Mouse (Mus musculus) midbrain, embryonic 12.5 days (tissue): ENCODE results near the gene Tsacc. TPM values are rescaled to one million over a fixed set of nuclear protein-coding genes. Genes with fewer than 3 reads are reported as not detected.
"Not testable (repeated sequence)": the region's sequence is repeated elsewhere in the genome, so short reads cannot be mapped to it uniquely, and the experiment has no call there.

Source experiments
- ATAC-seq: fragments of 200-750 bp; cut with Nextera tagmentation; 2 replicates; pipeline ENCODE4 v1.8.0; 2017; ENCODE audit warnings: low read depth, moderate TSS enrichment, moderate library complexity; ENCODE audit not compliant: low FRiP score
- H3K27ac ChIP-seq: fragments of 300-500 bp; sonication (generic); replicated peaks from 2 replicates; pipeline ENCODE4 v1.5.1; 2016; ENCODE audit warnings: mild to moderate bottlenecking
- H3K27me3 ChIP-seq: fragments of 300-500 bp; sonication (generic); 2 replicates; pipeline ENCODE4 v1.6.1; 2016; ENCODE audit warnings: mild to moderate bottlenecking
- H3K36me3 ChIP-seq: fragments of 300-500 bp; sonication (generic); 2 replicates; pipeline ENCODE4 v1.6.1; 2016
- H3K4me1 ChIP-seq: fragments of 300-500 bp; sonication (generic); 2 replicates; pipeline ENCODE4 v1.6.1; 2016
- H3K4me2 ChIP-seq: fragments of 300-500 bp; sonication (generic); replicated peaks from 2 replicates; pipeline ENCODE4 v1.6.1; 2016; ENCODE audit warnings: mild to moderate bottlenecking, moderate library complexity
- H3K4me3 ChIP-seq: fragments of 300-500 bp; sonication (generic); 2 replicates; pipeline ENCODE4 v1.5.1; 2016; ENCODE audit warnings: mild to moderate bottlenecking
- H3K9ac ChIP-seq: fragments of 300-500 bp; sonication (generic); replicated peaks from 2 replicates; pipeline ENCODE4 v1.6.1; 2016; ENCODE audit warnings: mild to moderate bottlenecking, moderate library complexity
- H3K9me3 ChIP-seq: fragments of 300-500 bp; sonication (generic); 2 replicates; pipeline ENCODE4 v1.6.1; 2016; ENCODE audit warnings: mild to moderate bottlenecking
- WGBS: fragments of 180-500 bp; shearing (Covaris S2); methylation state at CpG from one replicate; pipeline ENCODE4 v1.1.7; 2016; 5-methylcytosine and 5-hydroxymethylcytosine counted together
- polyA plus RNA-seq: library from polyadenylated mRNA; unstranded; fragments of >200 nt; fragmentation: Nextera tagmentation; extraction: Ambion mirVana; gene quantifications from 2 replicates; pipeline ENCODE4 v1.2.1, GENCODE M21; 2016

Tsacc gene
- polyA plus RNA-seq, 1 experiment from 2014 or later: 10.9 TPM

DNA sequence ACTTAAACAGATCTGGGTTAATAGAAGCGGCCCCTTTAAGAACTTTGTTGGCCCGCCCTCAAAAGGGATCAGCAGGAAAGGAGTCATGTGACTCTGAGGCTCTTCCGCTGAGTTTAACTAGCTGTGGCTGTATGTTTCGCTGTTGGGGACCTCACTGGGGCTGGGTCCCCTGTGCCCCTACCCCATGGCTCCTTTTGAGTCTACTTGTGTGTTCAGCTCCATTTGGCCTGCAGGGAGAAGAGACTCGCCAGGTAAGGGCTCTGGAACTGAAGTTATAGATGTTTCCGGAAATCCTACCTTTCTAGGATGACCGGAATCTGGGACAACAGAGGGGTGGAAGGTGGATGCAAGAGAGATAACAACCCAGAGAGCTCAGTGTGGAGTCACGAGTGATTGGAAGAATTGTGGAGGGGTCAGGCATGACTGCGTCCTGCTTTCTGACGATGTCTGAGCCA lies 28.2 kb upstream of the Tsacc start, which contains the start of gene Glmp:
TSS of gene Glmp (plus strand) at position 73 of the 455 bp plus-strand sequence.
- Histone ChIP-seq H3K4me2 (peak within 1 kb of the TSS; percentile 84), H3K4me1 (peaks cover 14% of the 10 kb centered on the region), H3K9me3 (no peaks in the 10 kb centered on the region), H3K27me3 (no peaks in the 10 kb centered on the region), H3K9ac (peak within 1 kb of the TSS; percentile 80), H3K4me3 (peak within 1 kb of the TSS; percentile 71), H3K36me3 (peaks cover 62% of the 10 kb centered on the region), H3K27ac (no peak within 1 kb of the TSS)
- 2% methylated on average over 10 of the region's 10 CpGs for WGBS
- peak; percentile 60 for ATAC-seq

DNA sequence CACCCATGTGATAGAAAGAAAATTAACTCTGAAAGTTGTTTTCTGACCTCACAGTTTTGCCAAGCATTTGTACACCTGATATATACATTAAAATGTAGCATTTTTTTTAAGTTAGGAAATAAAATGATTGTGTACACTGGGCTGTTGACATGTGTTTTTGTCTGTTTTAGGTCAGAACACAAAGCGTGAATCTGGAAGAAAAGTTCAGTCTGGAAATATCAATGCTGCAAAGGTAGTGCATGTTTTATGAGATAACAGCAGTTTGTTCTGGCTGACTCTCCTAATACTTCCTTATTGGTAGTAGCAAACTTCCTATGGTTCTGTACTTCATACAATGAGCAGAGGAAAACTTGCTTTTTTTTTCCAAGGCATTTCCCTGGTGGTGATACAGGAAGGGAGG lies 2.4 kb upstream of the Tsacc start:
- H3K4me1 ChIP-seq: peaks cover 18% of the 10 kb centered on the region
- WGBS: 97% methylated on average over 1 of the region's 1 CpGs
- H3K9ac ChIP-seq: no peak overlapping the region
- H3K27me3 ChIP-seq: no peaks in the 10 kb centered on the region
- ATAC-seq: no peak
- H3K4me2 ChIP-seq: no peak overlapping the region
- H3K27ac ChIP-seq: no peak overlapping the region
- H3K9me3 ChIP-seq: no peaks in the 10 kb centered on the region
- peaks cover 48% of the 10 kb centered on the region for H3K36me3 ChIP-seq
- H3K4me3 ChIP-seq: no peak overlapping the region

DNA sequence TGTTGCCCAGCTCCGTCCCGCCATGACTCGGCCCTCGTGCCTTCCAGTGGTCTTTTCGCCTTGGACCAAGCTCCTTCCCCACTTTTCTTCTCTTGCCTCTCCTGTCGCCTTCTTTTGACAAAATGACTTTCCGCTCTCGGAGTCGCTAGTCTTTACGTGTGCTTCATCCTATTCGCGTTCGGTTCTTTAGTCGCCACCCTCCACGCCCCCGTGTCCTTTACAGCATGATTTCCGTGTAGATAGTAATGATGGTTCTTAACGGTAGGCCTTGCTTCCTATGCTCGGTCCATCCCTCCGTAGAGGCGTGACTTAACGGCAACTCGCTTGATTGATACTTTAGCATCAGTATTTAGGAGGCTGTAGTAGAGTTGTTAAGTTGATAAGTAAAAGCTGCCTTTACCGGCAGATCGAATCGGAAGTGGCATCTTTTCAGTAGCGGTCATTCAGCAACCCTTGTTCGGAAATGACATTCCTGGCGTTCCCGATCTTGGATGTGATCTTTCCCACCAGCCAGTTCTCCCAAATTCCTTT lies 587 bp upstream of the Tsacc start:
- Histone ChIP-seq H3K4me2 (peak overlapping the region; percentile 86), H3K36me3 (peaks cover 32% of the 10 kb centered on the region), H3K4me3 (peak overlapping the region; percentile 70), H3K27ac (peak overlapping the region; percentile 88), H3K9me3 (no peaks in the 10 kb centered on the region), H3K9ac (peak overlapping the region; percentile 84), H3K4me1 (peaks cover 18% of the 10 kb centered on the region), H3K27me3 (no peaks in the 10 kb centered on the region)
- ATAC-seq: no peak
- WGBS: under 1% methylated on average over 30 of the region's 30 CpGs

DNA sequence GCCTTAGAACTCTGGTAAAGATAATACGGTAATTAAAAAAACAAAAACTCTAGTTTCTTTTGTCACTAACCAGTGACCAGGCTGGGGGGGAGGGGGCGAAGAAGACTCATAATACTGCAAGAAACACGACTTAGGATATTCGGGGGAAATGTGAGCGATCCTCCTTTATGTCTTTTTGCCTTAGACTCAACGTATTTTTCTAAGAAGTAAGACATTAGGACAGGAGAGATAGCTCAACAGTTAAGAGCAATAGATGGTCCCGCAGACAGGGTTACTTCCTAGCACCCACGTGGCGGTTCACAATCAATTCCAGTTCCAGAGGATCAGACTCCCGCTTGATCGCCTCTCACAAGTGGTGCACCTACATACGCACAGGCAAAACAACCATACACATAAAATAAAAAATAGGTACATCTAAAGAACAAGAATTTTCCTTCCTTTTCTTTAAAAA lies 664 bp downstream of the Tsacc start:
- WGBS: under 1% methylated on average over 12 of the region's 12 CpGs
- H3K4me2 ChIP-seq: peak overlapping the region; percentile 86

DNA sequence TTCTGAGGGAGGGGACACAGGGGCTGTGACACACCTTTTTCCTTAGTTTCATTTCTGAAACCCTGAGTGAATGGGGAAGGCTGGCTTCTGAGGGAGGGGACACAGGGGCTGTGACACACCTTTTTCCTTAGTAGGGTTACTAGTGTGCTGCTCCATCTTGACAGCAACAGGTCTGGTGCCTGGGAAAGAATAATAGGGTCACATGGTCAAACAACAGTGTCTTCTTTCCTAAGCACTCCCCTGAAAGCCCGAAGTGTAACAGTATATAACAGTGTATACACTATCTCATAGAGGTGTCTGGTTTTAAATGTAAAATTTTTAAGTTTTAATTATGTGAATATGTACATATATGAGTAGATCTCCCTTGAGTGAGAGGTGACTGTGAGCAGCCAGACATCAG lies 1.5 kb downstream of the Tsacc start:
- 74% methylated on average over 1 of the region's 1 CpGs for WGBS
- not testable (repeated sequence) for H3K27me3 ChIP-seq, H3K4me3 ChIP-seq, H3K27ac ChIP-seq, ATAC-seq, H3K9me3 ChIP-seq
- peaks cover 11% of the 10 kb centered on the region for H3K36me3 ChIP-seq
- H3K4me1 ChIP-seq: peaks cover 18% of the 10 kb centered on the region
- H3K9ac ChIP-seq: 0 out of 2 replicates have a peak overlapping the region, but pooled peaks have one; percentile 62
- H3K4me2 ChIP-seq: peak overlapping the region; percentile 86; the same call in 1 of the 2 replicates

More for the DNA sequence above, 664 bp downstream of the Tsacc start:
- peak overlapping the region; percentile 62 for H3K9ac ChIP-seq
- peak overlapping the region; percentile 88 for H3K27ac ChIP-seq
- H3K9me3 ChIP-seq: no peaks in the 10 kb centered on the region
- peak; percentile 23 for ATAC-seq
- peak overlapping the region; percentile 70 for H3K4me3 ChIP-seq
- H3K4me1 ChIP-seq: peaks cover 18% of the 10 kb centered on the region
- no peaks in the 10 kb centered on the region for H3K27me3 ChIP-seq
- H3K36me3 ChIP-seq: peaks cover 20% of the 10 kb centered on the region

DNA sequence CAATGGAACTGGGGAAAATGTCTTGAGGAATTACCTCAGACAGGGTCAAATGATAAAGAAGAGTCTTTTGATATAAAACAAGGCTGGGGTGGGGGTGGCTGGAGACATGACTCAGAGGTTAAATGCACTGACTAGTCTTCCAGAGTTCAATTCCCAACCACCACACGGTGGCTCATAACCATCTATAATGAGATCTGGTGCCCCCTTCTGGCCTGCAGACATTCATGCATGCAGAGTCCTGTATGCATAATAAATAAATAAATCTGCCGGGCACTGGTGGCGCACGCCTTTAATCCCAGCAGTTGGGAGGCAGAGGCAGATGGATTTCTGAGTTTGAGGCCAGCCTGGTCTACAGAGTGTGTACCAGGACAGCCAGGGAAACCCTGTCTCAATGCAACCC lies 4.8 kb downstream of the Tsacc start:
- Histone ChIP-seq H3K9me3 (no peaks in the 10 kb centered on the region), H3K4me3 (no peak overlapping the region), H3K9ac (no peak overlapping the region), H3K4me2 (no peak overlapping the region), H3K36me3 (no peaks in the 10 kb centered on the region), H3K27ac (no peak overlapping the region), H3K4me1 (peaks cover 8% of the 10 kb centered on the region; the same call in 1 of the 2 replicates), H3K27me3 (no peaks in the 10 kb centered on the region)
- ATAC-seq: no peak
- 39% methylated on average over 4 of the region's 4 CpGs for WGBS

DNA sequence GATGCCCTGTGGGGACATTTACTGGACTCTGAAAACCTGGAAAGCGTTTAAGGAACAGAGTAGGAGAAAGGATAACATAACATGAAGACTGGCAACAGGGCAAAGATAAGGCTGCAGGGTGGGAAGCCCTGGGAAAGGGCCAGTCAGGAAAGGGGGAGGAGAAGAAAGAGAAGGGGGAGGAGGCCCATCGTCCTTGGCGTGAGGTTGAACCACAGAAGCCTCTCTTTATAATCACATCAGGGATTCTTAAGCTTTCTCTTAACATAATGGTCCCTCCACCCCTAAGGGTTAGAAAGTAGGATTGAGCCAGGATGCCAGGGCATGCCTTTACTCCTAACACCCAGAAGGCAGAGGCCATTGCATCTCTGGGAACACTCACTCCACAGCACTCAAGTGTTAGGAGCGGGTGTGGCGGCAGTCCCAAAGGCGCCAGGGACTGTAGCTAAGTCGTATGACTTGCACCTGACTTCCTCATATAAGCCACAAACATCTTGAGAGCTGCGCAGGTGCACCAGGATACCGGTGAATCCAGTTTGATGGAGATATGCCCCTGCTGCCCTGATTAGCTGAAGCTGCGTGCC lies 8.6 kb downstream of the Tsacc start:
- not testable (repeated sequence) for H3K9ac ChIP-seq, ATAC-seq, H3K9me3 ChIP-seq, H3K27me3 ChIP-seq, H3K27ac ChIP-seq, H3K4me1 ChIP-seq, H3K4me2 ChIP-seq, H3K4me3 ChIP-seq, H3K36me3 ChIP-seq
- WGBS: 85% methylated on average over 7 of the region's 10 CpGs

GRCm38 (mm10) chr3:88287110-88287509 lies 9.7 kb downstream of the Tsacc start, which contains the start of gene Gm38392:
TSS of gene Gm38392 (minus strand) at chr3:88287210.
- H3K9me3 ChIP-seq: no peaks in the 10 kb centered on the region
- no peaks in the 10 kb centered on the region for H3K4me1 ChIP-seq
- no peak for ATAC-seq
- no peaks in the 10 kb centered on the region for H3K36me3 ChIP-seq
- WGBS: 93% methylated on average over 4 of the region's 4 CpGs
- H3K27me3 ChIP-seq: no peaks in the 10 kb centered on the region
- H3K27ac ChIP-seq: no peak within 1 kb of the TSS
- H3K4me3 ChIP-seq: no peak within 1 kb of the TSS
- no peak within 1 kb of the TSS for H3K4me2 ChIP-seq
- H3K9ac ChIP-seq: no peak within 1 kb of the TSS

- ATAC-seq, H3K9ac ChIP-seq, H3K4me3 ChIP-seq, H3K27me3 ChIP-seq, H3K9me3 ChIP-seq, H3K4me1 ChIP-seq, H3K27ac ChIP-seq, H3K36me3 ChIP-seq, H3K4me2 ChIP-seq: not testable (repeated sequence)
- no CpG with 5 or more reads among the region's 2 CpGs for WGBS
Observed at GRCm38 (mm10) chr3:88285565-88285895, 11.3 kb downstream of the Tsacc start.

DNA sequence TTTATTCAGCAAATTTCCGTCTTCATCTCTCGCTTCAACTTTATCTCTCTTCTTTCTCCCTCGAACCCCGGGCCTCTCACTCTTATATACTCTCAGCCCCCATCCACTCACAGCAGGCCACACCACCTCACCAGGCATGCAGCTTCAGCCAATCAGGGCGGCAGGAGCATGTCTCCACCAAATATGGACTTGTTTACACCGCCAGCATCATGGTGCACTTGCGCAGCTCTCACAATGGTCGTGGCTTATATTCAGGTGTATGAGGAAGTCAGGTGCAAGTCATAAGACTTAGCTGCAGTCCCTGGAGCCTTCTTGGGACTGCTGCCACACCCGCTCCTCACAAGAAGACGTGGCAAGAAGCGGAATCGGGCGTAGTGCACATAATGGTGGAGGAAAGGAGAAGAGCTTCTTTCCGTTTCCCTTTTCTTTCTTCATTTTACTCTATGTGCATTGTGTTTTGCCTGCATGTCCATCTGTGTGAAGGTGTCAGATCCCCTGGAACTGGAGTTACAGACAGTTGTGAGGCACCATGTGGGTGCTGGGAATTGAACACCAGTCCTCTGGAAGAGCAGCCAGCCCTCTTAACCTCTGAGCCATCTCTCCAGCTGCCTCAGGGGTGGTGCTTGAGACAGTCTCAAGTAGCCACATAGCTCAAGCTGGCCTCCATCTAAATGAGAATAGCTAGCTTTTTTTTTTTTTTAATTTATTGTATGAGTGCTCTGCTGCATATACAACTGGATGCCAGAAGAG lies 11.8 kb downstream of the Tsacc start:
- not testable (repeated sequence) for H3K27me3 ChIP-seq, H3K36me3 ChIP-seq, H3K9me3 ChIP-seq, ATAC-seq, H3K4me2 ChIP-seq, H3K9ac ChIP-seq, H3K4me3 ChIP-seq, H3K27ac ChIP-seq, H3K4me1 ChIP-seq
- 97% methylated on average over 14 of the region's 14 CpGs for WGBS

DNA sequence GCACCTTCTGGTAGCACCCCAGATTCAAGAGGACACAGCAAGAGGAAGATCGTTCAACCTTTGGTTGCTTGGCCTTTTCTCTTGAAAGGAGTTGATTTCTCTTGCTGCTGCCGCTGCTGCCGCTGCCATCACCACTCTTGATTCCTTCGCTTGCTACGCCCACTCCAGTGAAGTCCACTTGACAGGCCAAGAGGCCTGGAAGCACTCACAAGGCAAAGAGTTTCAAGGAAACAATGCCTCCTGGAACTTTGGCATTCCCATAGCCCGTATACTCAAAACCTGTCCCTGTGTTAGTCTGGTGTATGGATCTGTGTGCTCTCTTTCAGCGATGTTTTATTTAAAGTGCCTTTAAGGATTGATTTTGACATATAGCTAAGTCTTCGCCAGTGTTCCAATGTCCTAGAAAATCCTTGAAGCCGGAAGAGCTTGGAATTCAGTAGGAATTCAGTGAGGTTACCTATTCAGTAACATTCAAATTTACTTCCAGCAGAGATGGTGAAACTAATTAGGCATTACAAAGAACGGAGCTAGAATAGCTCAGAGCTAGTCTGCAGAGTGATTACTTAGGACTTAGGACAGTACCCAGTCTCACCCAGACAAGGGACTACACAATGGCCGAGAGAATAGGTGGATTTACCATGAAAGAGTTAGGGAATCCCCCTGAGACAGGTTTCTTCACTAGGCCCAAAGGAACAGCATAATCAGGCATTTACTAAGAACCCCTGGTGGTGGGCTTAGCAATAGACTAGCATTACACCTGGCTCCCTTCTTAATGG lies 15.5 kb downstream of the Tsacc start:
- H3K4me1 ChIP-seq, H3K27me3 ChIP-seq, H3K9me3 ChIP-seq, H3K4me2 ChIP-seq, H3K36me3 ChIP-seq, H3K9ac ChIP-seq, ATAC-seq, H3K4me3 ChIP-seq, H3K27ac ChIP-seq: not testable (repeated sequence)
- WGBS: 61% methylated on average over 11 of the region's 11 CpGs

DNA sequence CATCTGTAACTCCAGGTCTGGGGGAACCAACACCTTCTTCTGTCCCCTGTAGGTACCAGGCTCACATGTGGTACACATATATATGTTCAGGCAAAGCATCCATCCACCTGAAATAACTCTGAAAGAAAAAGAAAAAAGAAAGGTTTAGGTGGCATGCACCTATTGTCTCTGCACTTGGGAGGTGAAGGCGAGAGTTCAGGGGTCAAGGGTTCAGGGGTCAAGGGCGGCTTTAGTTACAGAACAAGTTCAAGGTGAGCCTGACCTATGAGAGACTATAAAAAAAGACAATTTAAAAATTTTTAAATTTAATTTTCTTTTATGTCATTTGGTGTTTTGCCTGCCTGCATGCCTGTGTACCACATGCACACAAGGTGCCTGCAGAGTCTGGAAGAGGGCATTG lies 16.8 kb downstream of the Tsacc start:
- no peak overlapping the region for H3K4me2 ChIP-seq
- no peaks in the 10 kb centered on the region for H3K9me3 ChIP-seq
- no peak overlapping the region for H3K27ac ChIP-seq
- ATAC-seq: no peak
- no peak overlapping the region for H3K9ac ChIP-seq
- no peak overlapping the region for H3K4me3 ChIP-seq
- no peaks in the 10 kb centered on the region for H3K27me3 ChIP-seq
- WGBS: 79% methylated on average over 2 of the region's 2 CpGs
- H3K4me1 ChIP-seq: no peaks in the 10 kb centered on the region
- H3K36me3 ChIP-seq: no peaks in the 10 kb centered on the region
